Mouse (Mus musculus): ENCODE measurements at regions not wholly inside any gene's neighbourhood (a gene's known extent, or its start where the extent isn't known, plus 50 kb on each side); places are given as distances from the start of the nearest gene placed in this dataset.

GRCm38 (mm10) chr4:87669480-87669879, 363.7 kb downstream of the Mllt3 start:
- TF ChIP-seq POLR2A (IDR thresholded peaks at IDR 0.05; ENCODE audit: borderline replicate concordance, extremely low read depth, low read depth, low read length): no peak
- TF ChIP-seq CTCF (IDR thresholded peaks at IDR 0.05; ENCODE audit: insufficient read depth, low read length): no peak

Measured in lung, adult 2 months (tissue).